Mouse (Mus musculus): Measurements from ENCODE around the gene Ttc7b. TPM values are rescaled to one million over a fixed set of nuclear protein-coding genes. Genes with fewer than 3 reads are reported as not detected.

The Ttc7b gene
- polyA plus RNA-seq, 1 experiment from 2014 or later, result 8.5 TPM

DNA sequence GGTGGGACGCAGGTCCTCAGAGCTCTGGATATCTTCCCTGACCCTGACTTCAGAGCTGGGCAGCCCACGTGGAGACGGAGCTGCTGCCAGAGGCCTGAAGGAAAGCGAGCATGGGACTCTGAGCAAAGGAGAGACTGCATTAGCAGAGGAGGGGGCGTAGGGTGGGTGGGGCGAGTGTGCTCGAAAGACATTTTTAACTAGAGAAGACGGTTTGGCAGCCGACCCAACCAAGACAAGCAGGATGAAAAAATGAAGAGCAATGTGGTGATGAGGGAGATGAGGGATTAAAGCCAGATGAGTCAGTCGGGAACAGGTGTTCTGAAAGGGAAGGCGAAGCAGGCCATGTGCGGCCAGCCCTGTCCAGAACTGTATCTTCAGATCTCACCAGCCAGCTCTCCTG, 159.3 kb downstream of the Ttc7b start:
- Histone ChIP-seq H3K4me3 (replicated peaks; ENCODE audit: low read depth, low read length) (no peak overlapping the region), H3K9me3 (ENCODE audit: control insufficient read depth, low read length) (no peaks in the 10 kb centered on the region), H3K4me1 (ENCODE audit: control insufficient read depth, insufficient read depth, low read length) (no peaks in the 10 kb centered on the region), H3K4me2 (ENCODE audit: low read length) (no peak overlapping the region), H3K36me3 (ENCODE audit: control insufficient read depth, insufficient read depth, low read length) (peaks cover 36% of the 10 kb centered on the region), H3K27ac (replicated peaks; ENCODE audit: low read depth, low read length) (no peak overlapping the region), H3K27me3 (ENCODE audit: control insufficient read depth, insufficient read depth, low read length) (no peaks in the 10 kb centered on the region), H3K9ac (replicated peaks; ENCODE audit: low read length) (no peak overlapping the region)
- no peak for DNase-seq
- WGBS, result 87% methylated on average over 12 of the region's 12 CpGs
- no peak for ATAC-seq (ENCODE audit: low FRiP score, low TSS enrichment)

DNA sequence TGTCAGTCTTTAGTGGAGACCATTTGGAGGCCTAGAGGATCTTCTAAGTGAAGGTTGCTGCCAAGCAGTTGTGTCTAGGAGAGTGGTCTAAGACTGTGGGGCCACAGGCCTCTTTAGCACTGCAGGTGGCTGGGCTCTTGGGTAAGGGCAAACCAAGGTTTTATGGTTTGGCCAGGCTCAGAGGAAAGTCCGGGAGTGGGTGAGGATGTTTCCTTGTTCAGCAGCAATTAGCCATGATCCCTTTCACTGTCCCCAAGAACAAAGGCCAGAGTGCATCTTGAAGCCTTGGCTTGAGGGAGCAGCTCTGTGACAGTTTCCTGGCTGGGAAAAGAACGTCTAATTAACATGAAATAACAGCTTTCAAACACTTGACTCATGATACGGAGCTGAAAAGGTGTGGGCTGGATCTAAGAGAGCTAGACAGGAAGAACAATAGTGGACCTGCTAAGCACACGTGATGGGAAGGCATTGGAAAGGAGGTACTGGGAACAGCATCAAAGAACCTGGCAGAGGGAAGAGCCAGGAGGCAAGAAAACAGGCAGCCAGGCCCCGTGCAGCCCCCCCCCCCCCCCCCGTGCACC, 162.5 kb downstream of the Ttc7b start:
- no peak overlapping the region for H3K4me2 ChIP-seq (ENCODE audit: low read length)
- no peaks in the 10 kb centered on the region for H3K9me3 ChIP-seq (ENCODE audit: control insufficient read depth, low read length)
- ATAC-seq (ENCODE audit: low FRiP score, low TSS enrichment) (no peak), DNase-seq (no peak)
- H3K27me3 ChIP-seq (ENCODE audit: control insufficient read depth, insufficient read depth, low read length), result no peaks in the 10 kb centered on the region
- no peak overlapping the region for H3K4me3 ChIP-seq (replicated peaks; ENCODE audit: low read depth, low read length)
- peaks cover 14% of the 10 kb centered on the region for H3K36me3 ChIP-seq (ENCODE audit: control insufficient read depth, insufficient read depth, low read length)
- WGBS, result 72% methylated on average over 6 of the region's 6 CpGs
- no peaks in the 10 kb centered on the region for H3K4me1 ChIP-seq (ENCODE audit: control insufficient read depth, insufficient read depth, low read length)
- no peak overlapping the region for H3K27ac ChIP-seq (replicated peaks; ENCODE audit: low read depth, low read length)
- no peak overlapping the region for H3K9ac ChIP-seq (replicated peaks; ENCODE audit: low read length)

DNA sequence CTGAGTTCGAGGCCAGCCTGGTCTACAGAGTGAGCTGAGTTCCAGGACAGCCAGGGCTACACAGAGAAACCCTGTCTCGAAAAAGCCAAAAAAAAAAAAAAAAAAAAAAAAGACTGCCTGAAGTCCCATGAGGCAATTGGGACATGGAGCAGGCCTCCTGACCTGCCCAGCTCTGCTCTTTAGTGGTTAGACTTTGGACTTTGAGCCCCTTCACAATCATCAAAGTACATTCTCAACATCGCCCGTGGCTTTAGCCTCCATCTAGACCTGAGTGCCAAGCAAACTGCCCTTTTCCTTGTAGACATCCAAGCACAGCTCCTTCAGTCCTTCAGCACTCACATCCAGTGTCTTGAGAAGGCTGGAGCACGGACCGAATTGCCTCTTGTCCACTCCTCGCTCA, 164.2 kb downstream of the Ttc7b start:
- no peak overlapping the region for H3K4me3 ChIP-seq (replicated peaks; ENCODE audit: low read depth, low read length)
- H3K9me3 ChIP-seq (ENCODE audit: control insufficient read depth, low read length), result no peaks in the 10 kb centered on the region
- peaks cover 12% of the 10 kb centered on the region for H3K36me3 ChIP-seq (ENCODE audit: control insufficient read depth, insufficient read depth, low read length)
- DNase-seq, result no peak
- H3K9ac ChIP-seq (replicated peaks; ENCODE audit: low read length), result no peak overlapping the region
- ATAC-seq (ENCODE audit: low FRiP score, low TSS enrichment), result no peak
- H3K4me1 ChIP-seq (ENCODE audit: control insufficient read depth, insufficient read depth, low read length), result no peaks in the 10 kb centered on the region
- H3K27me3 ChIP-seq (ENCODE audit: control insufficient read depth, insufficient read depth, low read length), result no peaks in the 10 kb centered on the region
- no peak overlapping the region for H3K27ac ChIP-seq (replicated peaks; ENCODE audit: low read depth, low read length)
- 98% methylated on average over 7 of the region's 7 CpGs for WGBS
- no peak overlapping the region for H3K4me2 ChIP-seq (ENCODE audit: low read length)

DNA sequence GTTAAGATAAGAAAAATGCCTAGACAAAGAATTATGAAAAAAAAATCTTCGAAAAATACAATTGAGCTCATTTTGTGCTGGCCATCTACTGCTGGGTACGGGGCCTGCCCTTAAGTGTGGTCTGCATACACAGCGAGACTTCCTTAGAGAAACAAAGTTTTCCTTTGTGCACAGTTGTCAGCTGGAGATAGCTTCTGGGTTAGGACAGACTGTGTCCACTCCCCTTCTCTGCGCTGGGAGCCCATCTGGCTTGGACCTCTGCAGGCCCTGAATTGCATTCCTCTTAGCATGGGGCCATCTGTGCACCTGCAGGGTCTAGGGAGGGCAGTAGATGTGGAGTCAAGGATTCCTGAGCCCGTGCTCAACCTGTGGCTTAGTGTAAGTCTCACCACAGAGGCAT, 165.1 kb downstream of the Ttc7b start:
- H3K27ac ChIP-seq (replicated peaks; ENCODE audit: low read depth, low read length), result no peak overlapping the region
- ATAC-seq (ENCODE audit: low FRiP score, low TSS enrichment) (no peak), DNase-seq (no peak)
- no peak overlapping the region for H3K4me2 ChIP-seq (ENCODE audit: low read length)
- H3K9ac ChIP-seq (replicated peaks; ENCODE audit: low read length), result no peak overlapping the region
- H3K27me3 ChIP-seq (ENCODE audit: control insufficient read depth, insufficient read depth, low read length), result no peaks in the 10 kb centered on the region
- H3K4me3 ChIP-seq (replicated peaks; ENCODE audit: low read depth, low read length), result no peak overlapping the region
- H3K4me1 ChIP-seq (ENCODE audit: control insufficient read depth, insufficient read depth, low read length), result no peaks in the 10 kb centered on the region
- 85% methylated on average over 5 of the region's 5 CpGs for WGBS
- H3K36me3 ChIP-seq (ENCODE audit: control insufficient read depth, insufficient read depth, low read length), result peaks cover 18% of the 10 kb centered on the region
- no peaks in the 10 kb centered on the region for H3K9me3 ChIP-seq (ENCODE audit: control insufficient read depth, low read length)

DNA sequence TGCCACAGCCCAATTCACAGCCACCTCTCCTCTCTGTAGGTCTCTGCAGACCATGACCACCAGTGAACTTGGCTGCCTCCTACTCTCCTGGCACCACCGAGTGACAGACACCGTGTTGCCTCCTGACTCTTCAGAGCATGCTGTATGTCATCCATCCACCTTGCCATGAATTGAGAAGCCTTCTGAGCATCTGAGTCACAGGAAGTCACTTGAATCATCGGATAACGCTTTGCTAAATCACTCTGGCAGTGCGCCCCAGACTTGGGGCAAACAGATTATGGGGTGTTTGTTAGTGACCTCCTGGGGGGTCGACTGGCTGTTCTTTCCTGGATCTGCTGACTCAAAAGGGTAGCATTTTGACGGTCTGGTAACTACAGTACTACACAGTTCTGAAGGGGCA, 166.7 kb downstream of the Ttc7b start:
- DNase-seq, result no peak
- Histone ChIP-seq H3K27me3 (ENCODE audit: control insufficient read depth, insufficient read depth, low read length) (no peaks in the 10 kb centered on the region), H3K4me1 (ENCODE audit: control insufficient read depth, insufficient read depth, low read length) (no peaks in the 10 kb centered on the region), H3K4me2 (ENCODE audit: low read length) (no peak overlapping the region), H3K4me3 (replicated peaks; ENCODE audit: low read depth, low read length) (no peak overlapping the region), H3K9ac (replicated peaks; ENCODE audit: low read length) (no peak overlapping the region), H3K9me3 (ENCODE audit: control insufficient read depth, low read length) (no peaks in the 10 kb centered on the region), H3K27ac (replicated peaks; ENCODE audit: low read depth, low read length) (no peak overlapping the region), H3K36me3 (ENCODE audit: control insufficient read depth, insufficient read depth, low read length) (peaks cover 17% of the 10 kb centered on the region)
- WGBS, result 87% methylated on average over 7 of the region's 7 CpGs
- no peak for ATAC-seq (ENCODE audit: low FRiP score, low TSS enrichment)

DNA sequence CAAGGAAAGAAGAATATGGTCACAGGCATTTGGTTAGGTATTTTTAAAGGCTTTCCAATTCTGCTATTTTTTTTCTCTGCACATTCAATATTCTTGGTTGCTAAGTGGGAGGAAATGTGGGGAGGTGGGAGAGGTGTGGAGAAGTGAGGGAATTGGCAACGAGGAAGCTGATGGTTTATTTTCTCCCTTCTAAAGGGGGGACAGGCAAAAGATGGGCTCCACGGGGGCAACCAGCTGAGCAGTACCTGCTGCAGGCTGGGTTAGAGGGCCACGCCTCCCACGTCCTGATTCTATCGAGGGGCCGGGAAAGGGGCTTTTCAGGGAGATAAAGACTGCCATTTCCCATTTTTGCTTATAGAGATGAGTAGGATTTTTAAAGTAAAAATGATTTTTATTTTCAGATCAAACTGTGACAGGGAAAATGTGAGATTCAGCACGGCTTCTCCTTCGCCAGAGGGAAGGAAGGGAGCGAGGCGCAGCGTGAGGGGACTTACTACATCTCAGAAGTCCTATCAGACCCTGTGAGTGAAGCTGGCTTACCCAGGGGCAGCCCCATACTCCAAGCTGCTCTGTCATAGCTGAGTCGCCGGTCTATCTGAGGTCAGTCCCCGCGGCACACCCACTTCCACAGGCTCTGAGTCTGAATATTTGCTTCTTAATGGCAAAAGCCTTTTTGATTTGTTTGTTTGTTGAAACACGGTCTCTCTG, 167.4 kb downstream of the Ttc7b start:
- Histone ChIP-seq H3K36me3 (ENCODE audit: control insufficient read depth, insufficient read depth, low read length) (peaks cover 17% of the 10 kb centered on the region), H3K27ac (replicated peaks; ENCODE audit: low read depth, low read length) (no peak overlapping the region), H3K4me2 (ENCODE audit: low read length) (no peak overlapping the region), H3K4me3 (replicated peaks; ENCODE audit: low read depth, low read length) (no peak overlapping the region), H3K9ac (replicated peaks; ENCODE audit: low read length) (no peak overlapping the region), H3K9me3 (ENCODE audit: control insufficient read depth, low read length) (no peaks in the 10 kb centered on the region), H3K27me3 (ENCODE audit: control insufficient read depth, insufficient read depth, low read length) (no peaks in the 10 kb centered on the region), H3K4me1 (ENCODE audit: control insufficient read depth, insufficient read depth, low read length) (no peaks in the 10 kb centered on the region)
- DNase-seq, result no peak
- ATAC-seq (ENCODE audit: low FRiP score, low TSS enrichment), result no peak
- 91% methylated on average over 16 of the region's 16 CpGs for WGBS

- Histone ChIP-seq H3K4me1 (ENCODE audit: control insufficient read depth, insufficient read depth, low read length) (no peaks in the 10 kb centered on the region), H3K4me3 (replicated peaks; ENCODE audit: low read depth, low read length) (no peak overlapping the region), H3K27me3 (ENCODE audit: control insufficient read depth, insufficient read depth, low read length) (no peaks in the 10 kb centered on the region), H3K9ac (replicated peaks; ENCODE audit: low read length) (no peak overlapping the region), H3K9me3 (ENCODE audit: control insufficient read depth, low read length) (no peaks in the 10 kb centered on the region), H3K36me3 (ENCODE audit: control insufficient read depth, insufficient read depth, low read length) (peaks cover 21% of the 10 kb centered on the region), H3K4me2 (ENCODE audit: low read length) (no peak overlapping the region), H3K27ac (replicated peaks; ENCODE audit: low read depth, low read length) (no peak overlapping the region)
- ATAC-seq (ENCODE audit: low FRiP score, low TSS enrichment) (no peak), DNase-seq (no peak)
- 89% methylated on average over 6 of the region's 6 CpGs for WGBS
Measured at GRCm38 (mm10) chr12:100352094-100352493, 168.5 kb downstream of the Ttc7b start.

DNA sequence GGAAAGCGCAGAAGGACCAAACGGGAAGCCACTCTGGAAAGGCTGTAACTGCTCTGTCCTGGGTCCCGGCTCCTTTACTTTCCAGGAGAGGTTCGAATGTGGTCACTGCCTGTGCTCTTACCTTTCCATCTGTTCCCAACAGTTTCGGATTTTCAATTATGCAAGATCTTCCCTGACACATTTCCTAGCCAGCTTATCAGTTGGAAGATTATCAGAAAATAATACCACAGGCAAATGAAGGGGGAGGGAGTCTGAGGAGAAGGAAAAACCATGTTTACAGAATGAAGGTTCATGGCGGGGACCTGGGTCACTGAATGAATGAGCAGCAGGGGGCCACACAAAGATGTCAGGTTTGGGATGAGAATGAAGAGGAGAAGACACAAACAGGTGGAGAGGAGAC, 177.1 kb downstream of the Ttc7b start:
- Histone ChIP-seq H3K4me3 (replicated peaks; ENCODE audit: low read depth, low read length) (no peak overlapping the region), H3K36me3 (ENCODE audit: control insufficient read depth, insufficient read depth, low read length) (peaks cover 19% of the 10 kb centered on the region; the same call in 1 of the 2 replicates), H3K9me3 (ENCODE audit: control insufficient read depth, low read length) (no peaks in the 10 kb centered on the region), H3K4me1 (ENCODE audit: control insufficient read depth, insufficient read depth, low read length) (no peaks in the 10 kb centered on the region), H3K27ac (replicated peaks; ENCODE audit: low read depth, low read length) (no peak overlapping the region), H3K9ac (replicated peaks; ENCODE audit: low read length) (no peak overlapping the region), H3K4me2 (ENCODE audit: low read length) (no peak overlapping the region), H3K27me3 (ENCODE audit: control insufficient read depth, insufficient read depth, low read length) (no peaks in the 10 kb centered on the region)
- DNase-seq (no peak), ATAC-seq (ENCODE audit: low FRiP score, low TSS enrichment) (no peak)
- 67% methylated on average over 6 of the region's 6 CpGs for WGBS

- Histone ChIP-seq H3K27me3 (ENCODE audit: control insufficient read depth, insufficient read depth, low read length) (no peaks in the 10 kb centered on the region), H3K27ac (replicated peaks; ENCODE audit: low read depth, low read length) (no peak overlapping the region), H3K4me1 (ENCODE audit: control insufficient read depth, insufficient read depth, low read length) (peaks cover 14% of the 10 kb centered on the region), H3K9ac (replicated peaks; ENCODE audit: low read length) (no peak overlapping the region), H3K4me3 (replicated peaks; ENCODE audit: low read depth, low read length) (no peak overlapping the region), H3K4me2 (ENCODE audit: low read length) (no peak overlapping the region), H3K36me3 (ENCODE audit: control insufficient read depth, insufficient read depth, low read length) (peaks cover 10% of the 10 kb centered on the region; the same call in 1 of the 2 replicates), H3K9me3 (ENCODE audit: control insufficient read depth, low read length) (no peaks in the 10 kb centered on the region)
- ATAC-seq (ENCODE audit: low FRiP score, low TSS enrichment), result no peak
- WGBS, result 55% methylated on average over 7 of the region's 7 CpGs
- no peak for DNase-seq
Measured at GRCm38 (mm10) chr12:100341614-100342013, 179.0 kb downstream of the Ttc7b start.

Measured in midbrain, embryonic 14.5 days (tissue).